Mouse (Mus musculus): ENCODE measurements around the gene Bmp8a.

DNA sequence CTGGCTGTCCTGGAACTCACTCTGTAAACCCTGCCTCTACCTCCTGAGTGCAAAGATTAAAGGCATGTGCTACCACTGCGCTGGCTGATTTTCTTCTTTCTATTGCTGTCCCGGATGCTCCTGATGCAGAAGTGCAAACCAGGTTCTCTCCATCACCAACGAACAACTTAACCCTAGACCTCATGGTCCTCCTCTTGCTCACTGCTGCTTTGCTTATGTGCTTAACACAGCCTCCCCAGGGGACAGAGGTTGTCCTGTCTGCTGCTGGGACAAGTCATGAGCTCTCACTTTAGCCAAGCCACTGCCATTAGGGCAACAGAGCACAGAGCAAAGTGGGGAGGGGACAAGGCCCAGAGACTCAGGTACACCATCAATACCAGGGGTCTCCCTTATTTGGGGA is 28.6 kb downstream of the Bmp8a start:
- TF ChIP-seq POLR2A (IDR thresholded peaks at IDR 0.05; ENCODE audit: insufficient read length, low read depth) (no peak), USF1 (IDR thresholded peaks at IDR 0.05; ENCODE audit: low read depth) (no peak), MYOG (IDR thresholded peaks at IDR 0.05; ENCODE audit: control insufficient read depth in 1 of 3, insufficient read depth in 1 of 3, insufficient read length in 2 of 3, low read depth in 2 of 3) (no peak), E2F4 (IDR thresholded peaks at IDR 0.05; ENCODE audit: insufficient read depth) (no peak), MAX (IDR thresholded peaks at IDR 0.05; ENCODE audit: low read depth) (no peak), MYOD1 (IDR thresholded peaks at IDR 0.05; ENCODE audit: control insufficient read depth in 1 of 3, insufficient read length in 2 of 3, low read depth in 2 of 3) (no peak), TCF12 (IDR thresholded peaks at IDR 0.05; ENCODE audit: insufficient read depth, poor library complexity, severe bottlenecking) (no peak), CEBPB (IDR thresholded peaks at IDR 0.05; ENCODE audit: insufficient read depth, poor library complexity, severe bottlenecking) (no peak)

All from myocyte (in vitro differentiated cells).